Mouse (Mus musculus) right cerebral cortex, postnatal 10 days (tissue): ENCODE measurements around the gene Ap2a1.

Experiments used
- DNase-seq, 2 experiments: peaks; one replicate each; pipeline ENCODE4 v3.0.0; 2021; ENCODE audit warnings: low spot score in 2 of 2

Gene Ap2a1

DNA sequence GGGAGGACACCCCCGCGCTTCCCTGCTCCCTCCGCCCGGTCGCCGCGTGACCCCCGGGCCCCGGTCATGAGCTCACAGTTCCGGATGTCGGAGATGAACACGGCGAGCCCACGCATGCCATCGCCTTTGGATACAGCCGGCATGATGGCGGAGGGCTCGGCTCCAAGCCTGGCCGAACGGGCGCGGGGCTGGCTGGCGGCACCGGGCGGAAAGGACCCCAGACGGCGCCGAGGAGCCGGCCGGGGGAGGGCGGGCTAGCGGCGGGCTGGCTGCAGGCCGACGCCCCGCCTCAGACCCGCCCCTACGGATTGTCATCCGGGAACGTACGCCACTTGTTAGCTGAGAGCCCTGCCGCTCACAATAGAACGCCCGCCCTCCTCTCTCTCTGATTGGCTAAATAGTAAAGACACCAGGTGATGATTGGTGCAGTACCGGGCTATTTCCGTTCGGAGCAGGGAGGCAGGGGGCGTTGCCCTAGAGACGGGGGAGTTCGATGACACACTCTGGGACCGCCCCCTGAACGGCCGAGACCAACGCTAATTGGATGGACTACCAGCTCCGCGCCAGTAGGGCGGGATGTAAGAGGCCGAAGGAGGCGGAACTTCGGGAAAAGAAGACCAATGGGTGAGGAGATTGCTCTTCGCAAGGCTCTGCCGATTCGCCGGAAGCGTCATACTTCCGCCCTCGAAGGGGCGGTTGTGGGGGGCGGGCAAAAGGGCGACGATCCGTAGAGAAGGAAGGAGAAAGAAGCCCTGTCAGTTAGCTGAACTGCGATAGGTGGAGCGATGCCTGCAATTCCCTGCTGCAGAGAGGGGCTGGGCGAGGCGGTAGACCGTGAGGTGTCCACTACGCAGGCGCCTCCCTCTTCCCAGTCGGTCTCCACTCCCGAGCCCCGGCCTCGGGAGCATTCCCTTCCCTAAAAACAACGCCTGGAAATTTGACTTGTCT is at the start of gene Ap2a1:
Ap2a1 (minus strand) TSS at position 293 of the 948 bp plus-strand sequence.
- peak; percentile 100 for DNase-seq

DNA sequence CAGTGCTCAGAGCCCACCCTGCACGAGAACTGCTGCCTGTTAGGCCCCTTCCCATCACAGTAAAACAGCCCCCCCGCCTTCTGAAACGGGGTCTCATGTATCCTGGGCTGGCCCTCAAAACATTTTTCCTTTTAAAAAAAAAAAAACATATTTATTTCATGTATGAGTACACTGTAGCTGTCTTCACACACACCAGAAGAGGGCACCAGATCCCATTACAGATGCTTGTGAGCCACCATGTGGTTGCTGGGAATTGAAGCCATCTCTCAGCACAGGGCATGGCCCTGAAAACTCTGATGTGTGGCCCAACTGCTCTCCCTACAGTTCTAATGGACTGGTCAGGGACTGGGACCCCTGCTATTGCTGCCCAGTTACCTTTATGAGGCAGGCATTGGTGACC is 49.0 kb upstream of the Ap2a1 start:
- no peak for DNase-seq

DNA sequence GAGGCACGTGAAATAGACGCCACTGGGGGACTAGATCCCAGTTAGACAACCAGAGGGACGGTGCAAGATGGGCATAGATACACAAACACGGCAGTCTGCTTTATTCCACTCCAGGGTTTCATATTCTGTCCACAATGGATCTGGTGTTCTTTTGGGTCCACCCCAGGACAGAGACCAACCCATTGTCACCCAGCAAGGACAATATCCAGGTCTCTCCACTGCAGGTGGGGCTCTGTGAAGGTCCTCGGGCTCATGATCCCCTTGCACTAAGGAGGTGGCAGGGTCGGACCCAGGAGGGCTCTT is 45.8 kb upstream of the Ap2a1 start:
- DNase-seq, result no peak

DNA sequence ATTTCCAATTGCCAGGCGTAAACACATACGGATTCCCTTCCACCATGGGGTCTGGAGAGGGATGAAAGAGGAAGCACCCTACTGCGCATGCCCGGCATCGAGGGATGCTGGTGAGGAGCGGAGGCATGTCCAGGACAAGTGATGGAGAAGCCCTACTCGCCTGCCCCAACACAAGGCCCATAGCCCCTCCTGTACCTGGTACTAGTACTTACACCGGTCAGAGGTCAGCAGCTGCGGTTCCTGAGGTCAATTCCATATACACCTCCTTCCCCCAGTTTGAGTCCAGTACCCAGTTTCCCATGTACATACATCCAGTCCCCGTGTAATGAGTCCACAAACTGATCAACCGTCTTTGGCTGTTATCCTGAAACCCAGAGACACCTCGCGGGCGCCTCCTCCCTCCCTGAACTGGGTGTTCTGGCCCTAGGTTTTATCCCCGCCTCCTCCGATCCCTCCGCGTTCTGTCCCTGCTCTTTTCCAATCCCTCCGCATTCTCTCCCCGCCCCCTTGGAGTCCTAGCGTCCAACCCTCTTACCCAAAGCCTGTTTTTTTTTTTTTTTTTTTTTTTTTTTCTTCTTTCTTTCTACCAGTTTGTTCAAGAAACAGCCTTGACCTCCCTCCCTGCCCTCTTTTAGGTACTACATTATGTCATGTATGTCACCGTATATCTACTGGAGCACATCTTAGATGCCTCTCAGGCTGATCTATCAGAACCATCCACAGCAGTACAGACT is 45.3 kb upstream of the Ap2a1 start, which contains the start of gene Cpt1c:
Cpt1c (minus strand) TSS at position 469 of the 734 bp plus-strand sequence.
- DNase-seq, result peak; percentile 94 to 96

DNA sequence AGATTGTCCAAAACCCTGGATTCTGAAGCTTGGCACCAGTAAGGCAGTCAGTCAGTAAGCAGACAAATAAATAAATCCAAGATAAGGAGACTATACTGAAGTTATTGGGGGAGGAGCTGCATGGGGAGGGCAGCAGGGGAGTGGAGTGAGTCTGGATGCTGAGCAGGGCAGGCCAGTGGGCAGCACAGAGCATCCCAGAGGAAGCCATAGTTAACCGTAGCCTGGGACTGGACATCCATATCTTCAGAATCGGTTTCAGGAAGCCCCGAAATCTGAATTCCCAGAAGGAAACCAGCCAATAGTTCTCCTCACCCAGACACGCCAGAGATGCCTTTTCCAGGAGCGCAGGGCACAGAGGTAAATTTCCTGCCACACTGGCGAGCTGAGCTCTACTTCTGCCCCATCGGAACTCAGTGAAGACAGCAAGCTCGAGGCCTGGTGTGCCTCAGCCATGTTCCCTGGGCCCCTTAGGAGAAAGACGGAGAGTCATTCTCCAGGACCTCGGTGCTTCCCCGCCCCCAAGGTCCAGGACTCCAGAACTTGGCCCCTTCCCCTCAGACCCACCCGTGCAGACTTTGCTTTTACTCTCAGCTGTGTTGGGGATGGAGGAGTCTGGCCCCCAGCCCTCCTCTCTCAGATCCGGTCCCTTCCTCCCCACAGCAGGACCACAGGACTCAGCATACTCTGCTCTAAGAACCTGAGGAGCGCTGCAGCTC is 44.3 kb upstream of the Ap2a1 start:
- no peak for DNase-seq

DNA sequence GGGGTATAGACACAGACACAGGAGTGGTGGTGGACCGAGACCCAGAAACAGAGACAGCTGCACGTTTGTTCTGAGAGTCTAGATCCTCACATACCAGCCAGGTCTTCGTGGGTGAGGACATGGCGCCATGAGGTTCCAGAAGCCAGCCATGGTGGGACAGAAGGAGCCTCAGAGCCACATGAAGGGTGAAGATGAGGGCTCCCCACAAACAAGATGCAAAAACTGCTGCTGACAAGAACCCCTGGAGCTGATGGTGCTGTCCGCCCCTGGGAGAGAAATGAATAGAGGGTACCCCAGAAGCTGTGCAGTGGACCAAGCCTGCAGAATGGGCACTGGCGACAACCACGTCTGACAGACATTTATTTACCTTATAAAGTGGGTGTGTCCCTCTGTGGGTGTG is 41.8 kb upstream of the Ap2a1 start:
- DNase-seq, result no peak

DNA sequence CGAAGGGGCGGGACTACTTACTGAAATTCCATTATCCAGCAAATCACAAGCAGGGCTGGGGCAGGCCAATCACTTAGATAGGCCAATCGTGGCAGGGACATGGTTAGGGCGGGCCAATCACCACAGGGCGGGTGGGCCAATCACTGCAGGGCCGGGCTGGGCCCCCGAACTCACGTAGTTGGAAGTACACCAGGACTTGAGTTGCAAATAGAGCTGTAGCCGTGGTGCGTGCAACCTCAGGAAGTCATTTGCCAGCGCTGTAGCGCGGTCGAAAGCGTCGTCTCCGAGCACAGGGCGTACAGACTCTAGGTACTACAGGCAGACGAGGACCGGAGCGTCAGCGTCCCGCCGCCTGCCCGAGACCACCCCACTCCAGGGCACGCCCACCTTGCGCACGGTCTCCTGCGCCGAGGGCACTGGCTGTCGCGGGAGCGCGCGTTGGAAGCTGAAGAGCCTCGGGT is 41.0 kb upstream of the Ap2a1 start:
- peak; percentile 92 to 95 for DNase-seq

DNA sequence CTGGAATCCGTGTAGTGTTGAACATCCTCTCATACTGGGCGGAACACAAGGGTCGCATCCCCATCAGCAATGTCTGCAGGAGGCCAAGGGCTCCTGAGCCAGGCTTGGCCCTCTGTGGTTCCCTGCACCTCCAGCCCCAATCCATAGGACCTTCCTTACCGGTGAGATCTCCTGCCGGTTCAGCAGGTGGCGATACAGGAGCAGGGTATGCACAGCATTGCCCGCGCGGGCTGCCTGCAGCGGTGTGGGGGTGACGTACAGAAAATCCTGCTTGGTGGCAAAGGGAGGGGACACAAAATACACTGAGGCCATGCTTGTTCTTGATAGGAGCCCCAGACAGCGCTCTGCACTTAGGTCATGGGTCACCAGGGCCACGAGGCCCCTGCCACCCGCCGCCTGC is 37.3 kb upstream of the Ap2a1 start:
- no peak for DNase-seq

DNA sequence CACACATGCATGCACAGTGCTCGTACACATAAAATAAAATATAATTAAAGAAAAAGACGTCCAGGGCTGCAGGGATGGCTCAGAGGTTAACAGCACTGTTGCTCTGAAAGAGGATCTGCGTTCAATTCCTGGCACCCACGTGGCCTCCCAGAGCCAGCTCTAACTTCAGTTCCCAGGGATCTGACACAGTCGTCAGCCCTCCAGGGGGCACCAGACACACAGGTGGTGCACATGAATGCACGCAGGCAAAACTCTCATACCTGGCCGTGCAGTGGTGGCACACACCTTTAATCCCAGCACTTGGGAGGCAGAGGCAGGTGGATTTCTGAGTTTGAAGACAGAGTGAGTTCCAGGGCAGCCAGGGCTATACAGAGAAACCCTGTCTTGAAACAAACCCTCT is 36.7 kb upstream of the Ap2a1 start:
- no peak for DNase-seq

DNA sequence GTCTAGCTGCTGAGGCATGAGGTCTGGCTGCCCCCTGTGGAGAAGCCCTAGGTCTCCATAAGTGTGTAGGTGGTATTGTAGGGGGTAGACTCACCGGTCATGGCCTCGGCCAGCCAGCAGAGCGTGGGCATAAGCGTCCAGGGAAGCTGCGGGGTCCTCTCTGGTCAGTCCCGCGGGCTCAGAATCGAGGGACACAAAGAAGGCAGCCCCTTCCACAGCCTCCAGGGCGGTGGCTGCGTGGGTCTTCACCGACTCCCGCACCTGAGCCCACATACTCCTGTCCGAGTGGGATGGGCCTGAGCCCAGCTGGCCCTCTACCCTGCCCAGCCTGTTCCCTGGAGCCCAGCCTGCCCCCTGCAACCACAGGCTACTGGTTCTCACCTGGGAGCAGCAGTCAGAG is 35.7 kb upstream of the Ap2a1 start:
- peak in 1 of 2 experiments; percentile 19 for DNase-seq

DNA sequence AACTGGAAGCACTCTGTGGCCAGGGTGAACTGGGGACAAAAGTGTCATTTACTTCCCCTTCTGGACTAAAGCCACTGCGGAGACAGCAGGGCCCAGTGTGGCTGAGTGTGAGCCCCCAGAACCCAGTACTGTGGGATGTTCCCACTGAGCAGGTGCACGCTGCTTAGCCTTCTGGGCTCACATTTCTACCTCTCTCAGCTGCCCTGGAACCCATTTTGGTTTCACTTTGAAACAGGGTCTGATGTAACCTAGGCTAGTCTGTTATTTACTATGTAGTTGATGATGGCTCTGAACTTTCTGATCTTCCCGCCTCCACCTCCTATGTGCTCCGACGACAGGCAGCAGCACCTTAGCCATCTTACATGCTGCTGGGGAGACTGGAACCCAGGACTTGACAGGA is 33.5 kb upstream of the Ap2a1 start:
- no peak for DNase-seq

DNA sequence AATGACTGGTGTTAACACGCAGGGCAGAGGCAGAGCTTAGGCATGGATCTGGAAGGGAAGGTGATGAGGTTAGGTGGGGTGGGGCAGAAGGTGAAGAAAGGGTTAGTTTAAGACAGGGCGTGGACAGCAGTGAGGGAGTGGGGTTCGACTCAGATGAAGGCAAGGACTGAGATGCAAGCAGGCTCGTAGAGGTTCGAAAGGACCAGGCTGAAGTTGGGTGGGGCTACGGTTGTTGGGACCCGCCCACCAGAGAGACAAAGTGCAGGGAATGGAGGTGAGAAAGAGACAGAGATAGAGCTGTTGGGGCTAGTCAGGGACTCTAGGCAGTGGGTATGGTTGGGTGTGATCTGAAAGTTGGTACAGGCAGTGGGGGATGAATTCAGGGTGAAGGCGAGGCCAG is 33.0 kb upstream of the Ap2a1 start:
- DNase-seq, result no peak

DNA sequence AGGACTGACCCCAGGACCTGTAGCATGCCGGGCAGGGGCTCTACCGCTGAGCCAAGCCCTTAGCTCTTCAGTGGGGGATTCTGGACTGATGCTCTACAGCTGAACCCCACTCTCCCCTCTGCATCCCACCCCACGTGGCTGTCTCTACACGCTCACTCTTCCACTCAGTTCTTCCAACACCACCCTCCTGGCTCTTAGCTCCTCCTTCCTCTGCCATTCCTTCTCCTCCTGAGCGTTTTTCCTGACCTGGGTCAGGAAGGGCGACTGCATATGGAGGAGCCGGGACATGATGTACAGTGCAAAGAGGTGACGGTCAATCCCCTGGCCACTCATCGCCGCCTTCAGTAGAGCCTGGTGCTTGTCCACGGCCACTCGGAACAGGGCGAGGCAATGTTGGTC is 31.2 kb upstream of the Ap2a1 start:
- peak; percentile 24 to 32 for DNase-seq

DNA sequence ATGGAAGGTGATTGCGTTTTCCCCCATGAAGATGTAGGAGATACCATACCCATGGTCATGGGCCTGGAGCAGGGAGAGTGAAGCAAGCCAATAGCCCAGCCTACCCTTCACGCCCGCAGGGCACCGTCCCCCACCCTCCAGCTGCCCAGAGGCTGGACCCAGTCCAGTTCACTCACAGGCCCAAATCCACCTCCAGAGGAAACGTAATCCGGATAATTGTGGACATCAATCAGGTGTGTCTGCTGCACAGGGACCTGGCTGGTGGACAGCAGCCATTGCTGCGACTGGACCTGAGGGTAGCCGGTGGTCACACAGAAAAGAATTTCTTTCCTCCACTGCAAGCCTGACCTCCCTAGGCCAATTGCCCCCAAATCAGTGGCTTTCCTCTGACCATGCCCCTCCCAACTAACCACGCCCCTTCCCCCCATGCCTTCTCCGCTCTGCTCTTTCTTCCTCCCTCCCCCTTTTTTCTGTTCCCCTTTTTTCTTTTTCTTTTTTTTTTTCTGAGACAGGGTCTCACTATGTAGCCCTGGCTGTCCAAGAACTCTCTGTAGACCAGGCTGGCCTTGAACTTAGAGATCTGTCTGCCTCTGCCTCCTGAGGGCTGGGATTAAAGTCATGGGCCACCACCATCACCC is 30.7 kb upstream of the Ap2a1 start:
- DNase-seq, result peak; percentile 25

DNA sequence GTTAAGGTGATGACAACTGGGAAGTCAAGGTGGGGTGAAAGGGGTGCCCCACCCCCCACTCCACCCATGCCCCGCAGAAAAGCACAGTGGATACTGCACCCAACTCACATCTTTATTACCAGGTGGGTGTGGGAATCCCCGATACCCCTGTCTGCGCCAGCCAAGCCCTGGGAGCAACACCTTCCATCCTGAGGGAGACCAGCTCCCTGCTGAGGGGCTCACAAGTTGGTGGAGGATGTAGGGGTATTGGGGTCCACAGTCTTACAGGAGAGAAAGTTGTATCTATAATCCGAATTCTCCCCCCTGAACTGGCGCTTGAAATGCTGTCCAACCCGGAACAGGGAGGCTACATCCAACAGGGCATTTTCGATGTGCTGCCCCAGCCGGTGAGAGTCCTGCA is 30.0 kb upstream of the Ap2a1 start:
- peak; percentile 24 to 26 for DNase-seq

DNA sequence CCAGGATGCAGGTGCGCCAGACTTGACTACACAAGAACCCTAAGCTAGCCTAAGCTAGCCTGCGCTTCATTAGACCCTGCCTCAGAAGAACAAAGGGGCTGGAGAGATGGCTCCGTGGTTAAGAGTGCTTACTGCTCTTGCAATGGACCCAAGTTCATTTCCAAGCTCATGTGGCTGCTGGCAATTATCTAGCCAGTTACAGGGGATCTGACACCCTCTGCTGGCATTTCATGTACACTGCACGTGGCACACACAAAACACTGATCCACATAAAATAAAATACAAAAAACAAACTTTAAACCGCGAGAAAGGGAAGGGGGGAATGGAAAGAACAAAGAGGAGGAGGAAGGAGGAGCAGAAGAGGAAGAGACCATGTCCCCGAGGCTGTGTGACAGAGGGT is 28.9 kb upstream of the Ap2a1 start:
- DNase-seq, result peak; percentile 55 to 65

DNA sequence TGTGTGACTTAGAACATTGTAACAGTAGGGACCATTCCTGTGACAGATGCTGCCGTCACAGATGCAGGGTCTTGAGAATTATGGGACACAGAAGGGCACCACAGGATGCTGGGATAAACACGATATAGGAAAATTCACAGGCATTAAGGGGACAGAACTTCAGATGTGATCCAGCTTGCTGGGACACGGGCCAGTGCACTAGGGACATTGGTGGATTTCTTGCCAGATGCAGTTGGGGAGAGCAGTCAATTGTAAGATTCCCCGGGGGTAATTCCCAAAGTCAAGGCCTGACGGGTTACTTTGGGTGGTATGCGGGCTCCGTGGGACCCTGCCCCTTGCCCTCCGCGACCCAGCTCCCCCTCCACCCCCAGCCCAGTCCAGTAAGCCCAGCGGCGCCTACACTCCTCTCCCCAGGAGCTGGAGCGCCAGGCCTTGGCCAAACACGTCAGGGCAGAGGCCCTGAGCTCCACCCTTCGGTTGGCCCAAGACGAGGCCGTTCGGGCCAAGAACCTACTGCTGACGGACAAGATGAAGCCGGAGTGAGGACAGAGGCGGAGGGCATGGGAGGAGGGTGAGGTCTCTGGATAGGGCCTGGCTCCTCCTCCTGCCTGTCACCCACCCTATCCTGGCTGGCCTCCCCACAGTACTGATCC is 28.0 kb upstream of the Ap2a1 start:
- peak; percentile 28 to 29 for DNase-seq

DNA sequence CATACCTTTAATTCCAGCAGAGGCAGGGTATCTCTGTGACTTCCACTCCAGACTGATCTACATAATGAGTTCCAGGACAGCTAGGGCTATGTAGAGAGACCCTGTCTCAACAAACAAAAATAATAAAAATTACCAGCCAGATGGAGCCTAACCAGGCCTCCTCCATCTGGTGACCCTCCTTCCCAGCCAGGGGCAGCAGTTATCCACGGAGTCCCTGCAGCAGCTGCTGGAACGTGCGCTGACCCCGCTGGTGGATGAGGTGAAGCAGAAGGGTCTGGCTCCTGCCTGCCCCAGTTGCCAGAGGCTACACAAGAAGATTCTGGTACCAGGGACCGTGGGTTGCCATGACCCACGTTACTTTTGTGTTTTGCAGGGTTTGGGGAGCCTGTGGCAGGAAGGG is 27.0 kb upstream of the Ap2a1 start:
- peak in 1 of 2 experiments; percentile 23 for DNase-seq

DNA sequence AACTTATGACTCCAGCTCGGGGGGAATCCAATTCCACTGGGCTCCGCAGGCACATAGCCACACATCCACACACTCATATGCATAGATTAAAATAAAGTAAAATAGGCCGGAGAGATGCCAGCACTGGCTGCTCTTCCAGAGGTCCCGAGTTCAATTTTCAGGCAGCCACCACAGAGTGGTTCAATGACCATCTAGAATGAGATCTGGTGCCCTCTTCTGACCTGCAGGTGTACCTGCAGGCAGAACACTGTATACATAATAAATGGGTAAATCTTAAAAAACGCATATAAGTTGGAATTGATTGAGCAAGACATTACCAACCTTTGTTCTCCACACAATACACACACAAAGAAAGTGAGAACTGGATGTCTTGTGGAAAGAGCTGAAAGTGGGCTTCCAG is 26.3 kb upstream of the Ap2a1 start:
- DNase-seq, result peak in 1 of 2 experiments; percentile 33

DNA sequence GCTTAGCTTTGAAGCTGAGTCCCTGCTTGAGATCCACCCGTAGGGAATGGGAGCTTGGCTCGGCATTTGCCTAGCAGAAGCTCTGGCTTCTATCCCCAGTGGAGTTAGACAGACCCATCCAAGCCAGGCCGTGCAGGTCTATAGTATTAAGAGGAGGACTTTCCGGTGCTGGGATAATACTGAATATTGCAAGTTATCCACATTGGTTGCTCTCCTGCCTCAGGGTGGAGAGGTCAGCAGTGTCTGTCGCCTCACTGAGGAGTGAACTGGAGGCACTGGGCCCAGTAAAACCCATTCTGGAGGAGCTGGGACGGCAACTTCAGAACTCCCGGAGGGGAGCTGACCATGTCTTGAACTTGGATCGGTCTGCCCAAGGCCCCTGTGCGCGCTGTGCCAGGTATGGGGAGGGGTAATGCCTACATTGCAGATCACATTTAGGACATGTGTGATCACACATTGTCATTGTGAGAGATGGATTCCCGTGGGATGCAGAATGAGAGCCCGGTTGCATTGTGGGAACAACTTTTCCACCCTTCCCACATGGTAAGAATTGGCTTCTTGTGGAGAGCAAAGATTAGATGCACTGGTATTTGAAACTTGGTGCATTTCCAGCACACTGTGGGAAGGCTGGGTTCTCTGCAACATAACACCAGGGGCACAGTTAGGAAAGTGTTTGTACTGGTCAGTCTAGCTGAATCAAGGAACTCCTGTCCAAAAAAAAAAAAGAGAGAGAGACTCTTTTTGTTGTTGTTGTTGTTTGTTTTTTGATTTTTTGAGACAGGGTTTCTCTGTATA is 25.0 kb upstream of the Ap2a1 start:
- no peak for DNase-seq
